Mouse (Mus musculus) effector memory CD4-positive, alpha-beta T cell, adult 7 months (primary cell): ENCODE measurements around the gene Cst3. TPM values are rescaled to one million over a fixed set of nuclear protein-coding genes. Genes with fewer than 3 reads are reported as not detected.

Experiments
- polyA plus RNA-seq: library from polyadenylated mRNA; unstranded; fragments of 100-300 nt; shearing (Covaris generic); gene quantifications from one replicate; pipeline ENCODE4 v1.2.1, GENCODE M21; 2017

Cst3 gene
- 90.0 TPM for polyA plus RNA-seq

DNA sequence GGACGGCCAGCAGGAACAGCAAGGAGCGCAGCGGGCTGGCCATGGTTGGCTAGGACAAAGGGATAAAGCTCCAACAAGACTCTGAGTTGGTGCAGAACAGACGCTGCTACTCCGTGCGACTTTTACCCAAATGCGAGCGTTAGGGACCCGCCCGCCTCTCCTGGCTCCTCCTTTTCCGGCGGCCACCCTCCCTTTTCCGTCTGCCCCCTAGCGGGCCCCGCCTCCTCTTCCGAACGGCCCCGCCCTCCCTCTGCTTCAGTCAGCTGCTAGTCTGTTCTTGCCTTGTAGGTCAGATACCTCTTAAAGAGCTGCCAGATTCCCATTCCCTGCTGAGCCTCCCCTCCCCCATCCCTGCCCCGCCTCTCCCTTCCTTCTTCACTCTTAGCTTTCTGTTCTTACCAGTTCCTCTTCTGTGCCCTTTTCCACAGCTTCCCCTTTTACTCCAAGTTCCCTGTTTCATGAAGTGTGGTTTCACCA lies at the start of gene Cst3:
Gene Cst3, minus strand, starts transcription at position 358 of the 477 bp plus-strand sequence.

DNA sequence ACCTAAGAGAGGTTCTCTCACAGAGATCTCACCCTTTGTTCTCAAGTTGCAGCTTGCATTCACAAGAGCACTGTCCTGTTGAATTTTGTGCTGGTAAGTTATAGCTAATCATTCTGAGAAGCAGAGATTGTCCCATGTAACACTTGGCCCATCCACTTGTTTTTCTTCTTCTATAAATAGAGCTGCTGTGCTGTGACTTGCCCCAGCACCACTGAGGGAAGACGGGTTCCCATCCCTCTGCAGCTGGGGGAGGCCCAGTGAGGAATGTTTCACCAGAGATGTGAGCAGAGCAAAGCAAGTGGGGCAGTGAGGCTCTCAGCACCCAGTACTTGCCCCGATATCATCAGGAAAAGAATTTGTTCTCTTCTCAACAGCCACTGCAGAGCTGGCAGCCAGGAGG lies 10.5 kb downstream of the Cst3 start, which contains the start of gene 9230104L09Rik:
Gene 9230104L09Rik, minus strand, starts transcription at position 73 of the 400 bp plus-strand sequence.

DNA sequence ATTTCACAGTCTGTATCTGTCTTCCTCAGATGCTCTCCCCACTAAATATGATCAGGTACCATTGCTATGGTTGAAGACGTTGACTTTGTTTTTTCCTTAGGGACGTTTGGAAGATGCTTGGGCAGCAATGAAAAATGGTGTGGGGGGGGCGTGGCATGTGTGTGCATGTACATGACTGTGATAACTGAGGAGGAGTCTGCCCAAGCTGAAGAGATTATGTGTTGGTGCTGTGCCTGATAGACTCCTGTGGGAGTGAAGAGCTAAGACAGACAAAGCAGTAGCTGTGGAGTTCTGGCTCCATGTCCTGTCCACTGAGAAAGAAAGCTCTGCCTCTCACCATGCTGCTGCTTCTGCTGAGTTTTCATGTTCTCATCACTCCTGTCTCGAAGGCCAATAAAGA lies 40.6 kb downstream of the Cst3 start, which contains the start of gene Cst9:
Gene Cst9, plus strand, starts transcription at position 236 of the 400 bp plus-strand sequence.

Other genes starting within 250 kb of the Cst3 start
- gene Nxt1, start 203.1 kb downstream of the Cst3 start, polyA plus RNA-seq, result 40.3 TPM
- 5.1 TPM for gene Gzf1, start 194.7 kb downstream of the Cst3 start, polyA plus RNA-seq
- gene Napb, start 143.2 kb downstream of the Cst3 start, polyA plus RNA-seq, result 1.2 TPM
- not detected for gene Cstl1, start 125.3 kb downstream of the Cst3 start, polyA plus RNA-seq
- gene Cst11, start 104.2 kb downstream of the Cst3 start, polyA plus RNA-seq, result not detected
- 0.67 TPM for gene 8030411F24Rik, start 93.7 kb downstream of the Cst3 start, polyA plus RNA-seq
- gene Cst12, start 86.3 kb downstream of the Cst3 start, polyA plus RNA-seq, result not detected
- gene Cst8, start 76.9 kb downstream of the Cst3 start, polyA plus RNA-seq, result not detected
- not detected for gene Cst13, start 55.6 kb downstream of the Cst3 start, polyA plus RNA-seq
- not detected for gene Cst9, start 40.5 kb downstream of the Cst3 start, polyA plus RNA-seq
- not detected for gene 9230104L09Rik, start 10.7 kb downstream of the Cst3 start, polyA plus RNA-seq
- gene Gm1330, start 127.6 kb upstream of the Cst3 start, polyA plus RNA-seq, result not detected
- not detected for gene Gm10750, start 141.5 kb upstream of the Cst3 start, polyA plus RNA-seq